Mouse (Mus musculus) ES-Bruce4 (cell line): ENCODE data around the gene Lrrc73.
A peak's percentile ranks its signal among the peaks of the same experiment; 100 is the strongest.

Source experiments
- CTCF ChIP-seq: IDR thresholded peaks from one replicate; pipeline ENCODE4 v1.8.1; 2011; ENCODE audit warnings: low read depth, low read length
- EP300 ChIP-seq: IDR thresholded peaks from 2 replicates; pipeline ENCODE4 v1.6.1; 2011; ENCODE audit warnings: low read depth, low read length; ENCODE audit not compliant: insufficient read depth
- POLR2A ChIP-seq: IDR thresholded peaks from one replicate; pipeline ENCODE4 v1.8.1; 2011; ENCODE audit warnings: low read length; ENCODE audit not compliant: insufficient read depth

DNA sequence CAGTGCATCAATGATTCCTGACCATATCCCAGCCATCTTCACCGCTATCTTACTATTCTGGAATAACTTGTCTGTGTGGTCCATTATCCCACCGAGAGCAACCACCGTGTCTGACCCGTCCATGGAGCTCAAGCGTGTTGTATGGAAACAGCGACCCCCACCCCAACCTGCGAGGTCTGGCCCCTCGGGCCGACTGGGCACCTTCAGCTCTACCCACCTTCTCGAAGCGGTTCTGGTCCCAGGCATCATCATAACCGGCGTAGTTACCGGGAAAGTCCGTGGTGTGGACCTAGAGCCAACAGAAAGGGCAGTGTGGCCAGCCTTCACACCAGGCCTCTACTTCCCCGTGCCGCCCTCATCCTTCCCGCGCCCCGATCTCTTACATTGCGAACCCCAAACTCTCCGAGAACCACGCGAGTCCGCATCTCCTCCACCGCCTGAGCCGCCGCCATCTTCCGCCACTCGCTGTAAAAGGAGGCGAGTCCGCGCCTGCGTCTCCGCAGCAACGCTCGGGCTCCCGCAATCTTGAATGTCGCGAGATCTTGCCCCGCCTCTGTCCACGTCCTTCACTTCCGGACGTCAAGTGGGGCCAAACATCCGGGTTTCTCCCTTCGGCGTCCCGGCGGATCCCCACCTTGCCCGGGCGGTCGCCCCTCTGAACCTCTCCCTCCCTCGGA, 5.7 kb upstream of the Lrrc73 start, which contains the start of the genes Polr1c and Yipf3:
- no peak for TF ChIP-seq EP300
- no peak for TF ChIP-seq CTCF
- peak; percentile 48 for TF ChIP-seq POLR2A
